Mouse (Mus musculus) stomach, postnatal 0 days (tissue): ENCODE data around the gene Strn4.

ENCODE experiments used
- CTCF ChIP-seq: IDR thresholded peaks from 2 replicates; pipeline ENCODE4 v1.5.1; 2016; ENCODE audit warnings: antibody characterized with exemption, low read depth, mild to moderate bottlenecking, moderate library complexity
- EP300 ChIP-seq: optimal IDR thresholded peaks from 2 replicates; pipeline ENCODE3; 2016; ENCODE audit warnings: antibody characterized with exemption

DNA sequence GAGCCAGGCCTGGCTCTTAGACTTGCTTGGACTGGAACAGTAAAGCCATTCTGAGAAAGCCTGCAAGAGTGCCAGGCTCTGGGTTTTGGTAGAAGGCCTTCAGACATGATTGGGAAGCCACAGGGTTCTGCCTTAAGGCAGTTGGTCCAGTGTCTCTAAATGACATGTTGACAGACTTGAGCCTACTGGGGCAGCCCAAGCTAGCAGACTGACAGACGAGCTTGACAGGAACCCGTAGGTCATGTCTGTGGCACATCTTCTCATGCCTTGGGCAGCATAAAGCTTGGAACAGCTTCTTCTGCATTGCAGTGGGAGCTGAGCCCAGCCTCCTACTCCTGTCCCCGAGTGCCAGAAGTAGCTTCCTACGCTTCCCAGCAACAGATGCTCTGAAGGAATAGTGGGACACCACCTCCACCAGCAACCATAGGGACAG is 6.0 kb downstream of the Strn4 start:
- TF ChIP-seq CTCF, result no peak
- no peak for TF ChIP-seq EP300
